Mouse (Mus musculus): ENCODE measurements around the gene Negr1.
"Not testable (repeated sequence)": the region's sequence is repeated elsewhere in the genome, so short reads cannot be mapped to it uniquely, and the experiment has no call there.

The Negr1 gene

GRCm38 (mm10) chr3:156999177-156999808, 437.7 kb downstream of the Negr1 start:
- DNase-seq (ENCODE audit: low read depth), result no peak

- DNase-seq (ENCODE audit: low read depth), result no peak
Observed at GRCm38 (mm10) chr3:157021632-157022031, 460.0 kb downstream of the Negr1 start.

- DNase-seq (ENCODE audit: low read depth), result no peak
Observed at GRCm38 (mm10) chr3:157024580-157024979, 463.0 kb downstream of the Negr1 start.

- DNase-seq (ENCODE audit: low read depth), result no peak
Observed at GRCm38 (mm10) chr3:157031513-157032142, 470.0 kb downstream of the Negr1 start.

- DNase-seq (ENCODE audit: low read depth), result no peak
Observed at GRCm38 (mm10) chr3:157036016-157036415, 474.4 kb downstream of the Negr1 start.

- DNase-seq (ENCODE audit: low read depth), result no peak
Observed at GRCm38 (mm10) chr3:157036568-157036967, 475.0 kb downstream of the Negr1 start.

GRCm38 (mm10) chr3:157040619-157041018, 479.0 kb downstream of the Negr1 start:
- no peak for DNase-seq (ENCODE audit: low read depth)

- no peak for DNase-seq (ENCODE audit: low read depth)
Observed at GRCm38 (mm10) chr3:157044565-157044964, 483.0 kb downstream of the Negr1 start.

- not testable (repeated sequence) for DNase-seq (ENCODE audit: low read depth)
Observed at GRCm38 (mm10) chr3:157064438-157064837, 502.8 kb downstream of the Negr1 start.

- no peak for DNase-seq (ENCODE audit: low read depth)
Observed at GRCm38 (mm10) chr3:157066331-157066730, 504.7 kb downstream of the Negr1 start.

- no peak for DNase-seq (ENCODE audit: low read depth)
Observed at GRCm38 (mm10) chr3:157079250-157079965, 517.8 kb downstream of the Negr1 start.

GRCm38 (mm10) chr3:157079966-157080306, 518.3 kb downstream of the Negr1 start:
- no peak for DNase-seq (ENCODE audit: low read depth)

GRCm38 (mm10) chr3:157080585-157080984, 519.0 kb downstream of the Negr1 start:
- DNase-seq (ENCODE audit: low read depth), result no peak

GRCm38 (mm10) chr3:157082808-157083784, 521.5 kb downstream of the Negr1 start:
- DNase-seq (ENCODE audit: low read depth), result no peak

GRCm38 (mm10) chr3:157085180-157085579, 523.6 kb downstream of the Negr1 start:
- DNase-seq (ENCODE audit: low read depth), result no peak

- DNase-seq (ENCODE audit: low read depth), result no peak
Observed at GRCm38 (mm10) chr3:157090051-157090450, 528.5 kb downstream of the Negr1 start.

- DNase-seq (ENCODE audit: low read depth), result no peak
Observed at GRCm38 (mm10) chr3:157096284-157096683, 534.7 kb downstream of the Negr1 start.

- no peak for DNase-seq (ENCODE audit: low read depth)
Observed at GRCm38 (mm10) chr3:157097514-157097913, 535.9 kb downstream of the Negr1 start.

GRCm38 (mm10) chr3:157098417-157098816, 536.8 kb downstream of the Negr1 start:
- no peak for DNase-seq (ENCODE audit: low read depth)

GRCm38 (mm10) chr3:157104866-157105579, 543.4 kb downstream of the Negr1 start:
- no peak for DNase-seq (ENCODE audit: low read depth)

GRCm38 (mm10) chr3:157105580-157106264, 544.1 kb downstream of the Negr1 start:
- no peak for DNase-seq (ENCODE audit: low read depth)
